Mouse (Mus musculus) embryonic facial prominence, embryonic 11.5 days (tissue): ENCODE results near the gene Aqp1. TPM values are rescaled to one million over a fixed set of nuclear protein-coding genes. Genes with fewer than 3 reads are reported as not detected.

Experiments used
- ATAC-seq: fragments of 200-750 bp; cut with Nextera tagmentation; replicated peaks from 2 replicates; pipeline ENCODE4 v1.8.0; 2017; ENCODE audit warnings: low read depth; ENCODE audit not compliant: insufficient number of reproducible peaks, low FRiP score, low TSS enrichment
- DNase-seq: peaks from one replicate; pipeline ENCODE4 v3.0.0-alpha.2; 2015; ENCODE audit warnings: low spot score
- H3K27ac ChIP-seq: fragments of 300-500 bp; sonication (generic); replicated peaks from 2 replicates; pipeline ENCODE4 v1.5.1; 2014; ENCODE audit warnings: mild to moderate bottlenecking, low read depth, low read length, control low read depth
- H3K27me3 ChIP-seq: fragments of 300-500 bp; sonication (generic); 2 replicates; pipeline ENCODE4 v1.6.1; 2014; ENCODE audit warnings: mild to moderate bottlenecking, low read length, moderate library complexity, mixed read lengths; ENCODE audit not compliant: control insufficient read depth, insufficient read depth
- H3K36me3 ChIP-seq: fragments of 300-500 bp; sonication (generic); replicated peaks from 2 replicates; pipeline ENCODE4 v1.6.1; 2014; ENCODE audit warnings: low read depth, mild to moderate bottlenecking, low read length, moderate library complexity, mixed read lengths; ENCODE audit not compliant: control insufficient read depth, insufficient read depth
- H3K4me1 ChIP-seq: fragments of 300-500 bp; sonication (generic); 2 replicates; pipeline ENCODE4 v1.6.1; 2014; ENCODE audit warnings: low read length, mixed read lengths; ENCODE audit not compliant: control insufficient read depth, insufficient read depth
- H3K4me2 ChIP-seq: fragments of 300-500 bp; sonication (generic); 2 replicates; pipeline ENCODE4 v1.6.1; 2014; ENCODE audit warnings: low read depth, mild to moderate bottlenecking, control low read depth, low read length, moderate library complexity
- H3K4me3 ChIP-seq: fragments of 300-500 bp; sonication (generic); 2 replicates; pipeline ENCODE4 v1.5.1; 2014; ENCODE audit warnings: low read depth, low read length, control low read depth
- H3K9ac ChIP-seq: fragments of 300-500 bp; sonication (generic); replicated peaks from 2 replicates; pipeline ENCODE4 v1.6.1; 2014; ENCODE audit warnings: mild to moderate bottlenecking, control low read depth, low read length
- H3K9me3 ChIP-seq: fragments of 300-500 bp; sonication (generic); replicated peaks from 2 replicates; pipeline ENCODE4 v1.6.1; 2016; ENCODE audit warnings: mild to moderate bottlenecking, low read length, inconsistent platforms, mixed read lengths; ENCODE audit not compliant: control insufficient read depth
- WGBS: fragments of 180-500 bp; shearing (Covaris S2); extraction: QIAGEN DNeasy Blood & Tissue Kit; methylation state at CpG from one replicate; pipeline ENCODE4 v1.1.7; 2014; 5-methylcytosine and 5-hydroxymethylcytosine counted together
- polyA plus RNA-seq: library from polyadenylated mRNA; unstranded; fragments of >200 nt; fragmentation: Nextera tagmentation; extraction: Ambion mirVana; gene quantifications from 2 replicates; pipeline ENCODE4 v1.2.1, GENCODE M21; 2014

Gene Aqp1
- polyA plus RNA-seq, 1 experiment from 2014 or later, result 0.28 TPM

DNA sequence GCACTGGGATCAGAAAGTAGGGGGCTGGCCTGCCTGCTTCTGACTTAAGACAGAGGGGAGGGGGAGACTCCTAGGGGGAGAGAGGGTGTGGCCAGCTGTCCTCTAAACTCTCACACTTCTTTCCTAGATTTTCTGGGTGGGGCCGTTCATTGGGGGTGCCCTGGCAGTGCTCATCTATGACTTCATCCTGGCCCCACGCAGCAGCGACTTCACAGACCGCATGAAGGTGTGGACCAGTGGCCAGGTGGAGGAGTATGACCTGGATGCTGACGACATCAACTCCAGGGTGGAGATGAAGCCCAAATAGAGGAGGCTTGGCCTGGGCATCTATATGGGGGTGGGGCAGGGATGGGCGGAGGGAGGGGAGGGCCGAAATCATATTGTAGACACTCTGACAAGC is 10.3 kb downstream of the Aqp1 start:
- Histone ChIP-seq H3K4me2 (no peak overlapping the region), H3K4me3 (no peak overlapping the region), H3K36me3 (no peaks in the 10 kb centered on the region), H3K4me1 (no peaks in the 10 kb centered on the region), H3K27ac (no peak overlapping the region), H3K9ac (no peak overlapping the region), H3K9me3 (no peaks in the 10 kb centered on the region), H3K27me3 (no peaks in the 10 kb centered on the region)
- ATAC-seq (no peak), DNase-seq (no peak)
- WGBS, result 86% methylated on average over 7 of the region's 7 CpGs

DNA sequence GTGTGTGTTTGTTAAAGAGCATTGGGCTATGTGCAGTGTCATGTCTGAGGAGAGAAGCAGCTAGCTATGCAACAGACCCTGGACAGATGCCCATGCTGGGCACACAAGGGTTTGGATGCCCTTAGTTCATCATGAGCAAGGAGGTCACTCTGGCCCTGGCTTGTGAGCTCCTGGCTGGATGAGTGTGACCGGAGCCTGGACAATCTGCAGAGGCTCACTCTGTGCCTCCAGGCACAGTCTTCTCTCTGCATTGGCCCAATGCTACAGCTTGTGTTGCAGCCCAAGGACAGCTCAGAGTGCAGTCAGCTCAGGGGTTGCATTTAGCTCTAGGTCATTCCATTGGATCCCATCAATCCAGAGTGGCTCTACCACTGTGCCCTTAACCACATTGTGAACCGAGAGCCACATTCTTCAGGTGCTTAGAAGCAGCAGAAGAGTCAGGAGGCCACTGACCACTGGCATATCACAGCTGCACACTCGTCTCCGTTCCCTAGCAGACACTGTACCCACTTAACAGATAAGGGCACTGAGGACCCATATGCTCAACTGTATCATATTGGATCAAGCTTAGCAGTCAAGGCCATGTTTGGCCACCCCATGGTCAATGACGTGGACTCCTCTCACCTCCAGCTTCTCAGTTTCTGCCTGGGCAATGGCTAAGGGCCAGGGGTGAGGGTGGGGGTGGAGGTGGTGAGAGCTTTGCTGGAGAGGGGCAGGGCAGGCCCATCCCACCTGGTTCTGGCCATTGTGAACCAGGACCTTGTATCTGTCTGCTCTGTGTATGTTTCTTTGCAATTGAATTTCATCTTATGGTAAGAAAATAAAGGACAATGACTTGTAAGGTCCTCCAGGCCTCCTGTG is 11.7 kb downstream of the Aqp1 start:
- Histone ChIP-seq H3K4me1 (no peaks in the 10 kb centered on the region), H3K9me3 (no peaks in the 10 kb centered on the region), H3K36me3 (no peaks in the 10 kb centered on the region), H3K27me3 (no peaks in the 10 kb centered on the region), H3K4me2 (no peak overlapping the region), H3K4me3 (no peak overlapping the region), H3K9ac (no peak overlapping the region), H3K27ac (no peak overlapping the region)
- ATAC-seq (no peak), DNase-seq (no peak)
- 82% methylated on average over 5 of the region's 5 CpGs for WGBS

DNA sequence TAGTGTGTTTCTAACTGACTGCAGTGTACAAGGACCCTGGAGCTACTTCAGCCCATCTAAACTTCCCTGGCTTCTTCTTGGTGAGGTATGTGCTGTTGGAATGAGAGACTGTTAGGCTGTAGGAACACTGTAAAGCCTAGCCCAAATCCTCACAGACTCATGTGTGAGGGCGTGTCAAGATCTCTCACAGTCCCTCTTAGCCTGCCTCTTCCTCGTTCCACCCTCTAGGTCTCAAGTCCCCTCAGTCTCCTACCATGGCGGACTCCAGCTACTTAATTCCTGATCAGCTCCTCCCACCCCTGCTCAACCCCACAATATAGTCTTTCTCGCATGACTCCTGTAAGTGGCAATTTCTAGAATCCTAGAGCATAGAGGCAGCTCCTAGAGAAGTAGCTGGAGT is 13.0 kb downstream of the Aqp1 start:
- H3K9me3 ChIP-seq, result no peaks in the 10 kb centered on the region
- no peak overlapping the region for H3K27ac ChIP-seq
- no peak overlapping the region for H3K4me2 ChIP-seq
- ATAC-seq, result no peak
- H3K9ac ChIP-seq, result no peak overlapping the region
- H3K4me3 ChIP-seq, result no peak overlapping the region
- no peaks in the 10 kb centered on the region for H3K27me3 ChIP-seq
- no peak for DNase-seq
- WGBS, result 84% methylated on average over 4 of the region's 4 CpGs
- no peaks in the 10 kb centered on the region for H3K4me1 ChIP-seq
- H3K36me3 ChIP-seq, result no peaks in the 10 kb centered on the region

DNA sequence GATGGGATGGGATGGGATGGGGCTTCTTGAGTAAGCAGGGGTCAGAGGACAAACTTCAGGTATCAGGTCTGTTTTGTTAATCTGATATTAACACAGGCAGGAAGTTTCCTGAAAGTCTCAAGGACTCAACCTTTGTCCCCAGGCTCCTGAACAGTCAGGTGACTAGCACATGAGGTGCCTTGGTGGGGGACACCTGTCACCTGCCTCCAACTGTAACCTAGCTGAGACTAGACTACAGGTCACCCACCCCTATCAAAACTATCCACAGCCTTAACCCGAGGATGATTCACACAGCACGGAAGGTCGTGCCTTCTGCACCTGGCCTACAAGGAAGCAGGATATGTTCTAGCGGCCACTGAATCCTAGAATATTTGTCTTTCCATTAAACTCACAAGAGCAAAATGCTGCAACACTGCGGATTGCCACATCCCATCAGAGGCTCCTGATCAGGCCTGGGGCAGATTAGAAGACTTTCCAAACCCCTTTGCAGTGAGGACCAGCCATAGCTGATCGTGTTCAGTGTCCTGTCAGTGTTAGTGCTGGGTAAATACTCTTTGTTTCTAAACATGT is 14.2 kb downstream of the Aqp1 start:
- Histone ChIP-seq H3K27ac (no peak overlapping the region), H3K9me3 (no peaks in the 10 kb centered on the region), H3K4me3 (no peak overlapping the region), H3K36me3 (no peaks in the 10 kb centered on the region), H3K27me3 (no peaks in the 10 kb centered on the region), H3K4me1 (no peaks in the 10 kb centered on the region), H3K4me2 (no peak overlapping the region), H3K9ac (no peak overlapping the region)
- DNase-seq (no peak), ATAC-seq (no peak)
- WGBS, result 83% methylated on average over 6 of the region's 6 CpGs

DNA sequence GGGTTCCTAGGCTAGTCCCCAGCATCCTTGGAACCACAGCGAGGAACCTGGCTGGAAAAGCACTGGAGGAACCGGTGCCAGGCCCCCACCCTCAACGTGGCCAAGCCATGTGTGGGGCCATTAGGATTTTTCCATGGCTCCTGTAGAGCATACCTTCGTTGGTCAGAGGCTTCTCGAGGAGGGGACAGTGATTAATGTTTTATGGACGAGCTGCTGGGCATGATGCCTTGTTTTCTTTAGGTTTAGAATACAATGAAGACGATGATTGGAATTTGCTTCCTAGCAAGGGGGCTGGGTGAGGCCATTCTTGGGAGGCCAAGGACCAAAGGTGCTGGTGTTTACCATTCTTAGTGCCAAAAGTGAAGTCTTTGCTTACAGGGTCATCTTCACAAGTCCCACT is 15.5 kb downstream of the Aqp1 start:
- Histone ChIP-seq H3K4me3 (no peak overlapping the region), H3K27me3 (no peaks in the 10 kb centered on the region), H3K9me3 (no peaks in the 10 kb centered on the region), H3K36me3 (no peaks in the 10 kb centered on the region), H3K27ac (no peak overlapping the region), H3K4me1 (no peaks in the 10 kb centered on the region), H3K9ac (no peak overlapping the region), H3K4me2 (no peak overlapping the region)
- ATAC-seq (no peak), DNase-seq (no peak)
- WGBS, result 80% methylated on average over 7 of the region's 7 CpGs

DNA sequence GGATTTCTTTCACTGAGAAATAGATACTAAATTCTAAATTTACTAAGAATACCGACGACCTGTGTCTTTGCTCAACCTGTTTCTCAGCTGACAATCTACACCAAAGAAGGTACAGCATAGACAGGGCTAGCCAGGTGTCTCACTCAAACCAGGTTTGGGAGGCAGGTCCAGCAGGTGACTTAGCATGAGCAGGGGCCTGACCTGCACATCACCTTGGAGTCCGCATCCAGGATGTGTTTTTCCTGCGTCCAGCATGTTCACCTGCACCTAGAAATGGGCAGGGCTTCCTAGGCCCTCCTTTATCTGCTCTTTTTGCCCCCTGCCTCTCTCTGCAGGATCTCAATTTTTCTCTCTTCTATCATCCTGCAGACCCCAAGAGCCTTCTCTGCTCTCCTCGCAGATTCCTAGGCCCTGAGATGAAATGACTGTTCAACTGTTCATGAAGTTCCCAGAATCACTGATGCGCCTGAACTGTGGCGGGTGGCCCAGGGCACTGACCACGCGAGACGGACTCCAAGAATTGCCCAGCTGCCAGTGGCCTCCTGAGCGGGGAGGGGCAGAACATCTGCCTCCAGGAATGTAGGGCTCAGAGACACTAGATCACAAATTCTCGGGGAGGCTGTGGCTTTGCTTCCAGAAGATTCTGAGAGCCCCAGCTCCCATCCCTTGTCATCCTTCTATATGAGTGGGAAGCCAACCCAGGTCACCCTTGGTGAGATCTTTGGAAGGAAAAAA is 17.6 kb downstream of the Aqp1 start:
- H3K27ac ChIP-seq, result no peak overlapping the region
- 77% methylated on average over 12 of the region's 12 CpGs for WGBS

DNA sequence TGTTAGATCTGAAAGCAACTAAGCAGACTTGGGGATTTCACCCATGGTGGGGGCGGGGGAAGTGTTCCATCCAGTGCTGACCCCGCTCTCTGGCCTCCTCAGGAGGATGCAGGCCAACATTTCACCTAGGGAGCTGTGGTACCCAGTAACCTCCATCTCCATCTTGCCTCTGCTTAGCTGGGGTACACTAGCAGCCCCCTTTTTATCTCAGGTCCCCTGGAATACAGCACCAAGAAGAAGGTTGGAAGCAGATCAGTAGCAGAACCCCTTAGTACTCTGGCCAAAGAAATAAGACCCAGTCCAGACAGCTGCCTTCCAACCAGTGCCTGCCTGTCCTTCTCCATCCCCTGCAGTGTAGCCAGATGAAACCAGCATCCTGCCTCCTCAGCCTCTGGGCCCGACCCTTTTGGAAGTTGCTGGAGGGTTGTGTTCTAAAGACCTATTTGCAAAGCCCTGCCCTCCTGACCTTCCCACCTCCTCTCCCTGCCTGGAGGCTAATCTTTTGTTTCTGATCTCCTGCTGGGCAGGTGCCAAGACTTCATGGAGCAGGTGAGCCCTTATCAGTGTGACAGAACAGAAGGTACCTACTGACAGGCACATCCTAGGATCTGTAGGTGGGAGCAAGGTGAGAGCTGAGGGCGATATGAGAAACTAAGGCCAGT is 18.4 kb downstream of the Aqp1 start:
- no peaks in the 10 kb centered on the region for H3K27me3 ChIP-seq
- no peak for DNase-seq

More for the DNA sequence above, 17.6 kb downstream of the Aqp1 start:
- Histone ChIP-seq H3K4me1 (no peaks in the 10 kb centered on the region), H3K4me2 (no peak overlapping the region), H3K4me3 (no peak overlapping the region), H3K27me3 (no peaks in the 10 kb centered on the region), H3K9me3 (no peaks in the 10 kb centered on the region), H3K36me3 (no peaks in the 10 kb centered on the region), H3K9ac (no peak overlapping the region)
- DNase-seq, result no peak
- no peak for ATAC-seq

More for the DNA sequence above, 18.4 kb downstream of the Aqp1 start:
- no peaks in the 10 kb centered on the region for H3K36me3 ChIP-seq
- H3K4me3 ChIP-seq, result no peak overlapping the region
- 57% methylated on average over 4 of the region's 4 CpGs for WGBS
- H3K4me2 ChIP-seq, result no peak overlapping the region
- no peaks in the 10 kb centered on the region for H3K9me3 ChIP-seq
- ATAC-seq, result no peak
- no peaks in the 10 kb centered on the region for H3K4me1 ChIP-seq
- no peak overlapping the region; the same call in 1 of the 2 replicates for H3K9ac ChIP-seq
- no peak overlapping the region for H3K27ac ChIP-seq
